Comparison of ENCODE assay signal across 19 mouse cellular contexts in the genomic region with DNA sequence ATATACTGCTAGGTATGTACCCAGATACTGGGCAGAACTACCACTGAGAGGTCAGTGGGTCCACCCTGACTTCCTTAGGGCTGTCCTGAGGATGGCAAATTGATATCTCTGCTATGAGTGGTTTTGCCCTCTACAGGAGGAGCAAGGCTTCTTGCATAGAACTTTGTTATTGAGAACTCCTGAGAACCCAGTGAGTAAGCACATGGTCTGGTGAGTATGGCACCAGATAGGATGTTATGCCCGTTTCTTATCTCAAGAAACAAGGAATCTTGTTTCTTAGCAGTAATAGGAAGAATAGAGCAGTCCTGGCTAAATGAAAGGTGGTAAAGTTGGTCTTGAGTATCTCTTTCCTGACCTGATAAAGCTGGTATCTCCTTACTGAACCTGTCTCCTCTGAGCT. TPM values are rescaled to one million over a fixed set of nuclear protein-coding genes. Genes with fewer than 3 reads are reported as not detected.
A peak's percentile ranks its signal among the peaks of the same experiment; 100 is the strongest.
DNase-seq lines count a peak whose midpoint lies in the region; ATAC-seq and TF ChIP-seq lines count a peak whose summit lies in the region.
"Had no signal": no experiment of that assay in that cellular context is flagged by ENCODE, and none has a peak within 500 bp of the region (broad histone marks: within the 10 kb centered on the region; RNA-seq: fewer than 3 reads in every experiment).

No protein-coding gene starts in this region.

- peak; percentile 55 for ATAC-seq in liver, embryonic 15.5 days (ENCODE audit: insufficient read depth)
- no peak for ATAC-seq in forebrain, embryonic 16.5 days
- ATAC-seq: lung, postnatal 0 days had no signal

- peaks cover 2 to 13% of the 10 kb centered on the region in 2 experiments; a peak in 2 of 4 replicates for H3K36me3 ChIP-seq in MEL (ENCODE audit: control insufficient read depth in 1 of 2, insufficient read depth in 2 of 2, low read length in 2 of 2)
- H3K36me3 ChIP-seq in liver, embryonic 15.5 days (replicated peaks) = no peaks in the 10 kb centered on the region
- H3K36me3 ChIP-seq in forebrain, embryonic 16.5 days (ENCODE audit: control insufficient read depth, insufficient read depth) = no peaks in the 10 kb centered on the region
- H3K36me3 ChIP-seq: forebrain, embryonic 10.5 days; neural tube, embryonic 12.5 days had no signal

- no peaks in the 10 kb centered on the region for H3K9me3 ChIP-seq in MEL (replicated peaks; ENCODE audit: insufficient read depth, low read length)
- H3K9me3 ChIP-seq in liver, embryonic 15.5 days (replicated peaks) = no peaks in the 10 kb centered on the region
- no peaks in the 10 kb centered on the region for H3K9me3 ChIP-seq in forebrain, embryonic 16.5 days (ENCODE audit: control insufficient read depth, low read length)
- H3K9me3 ChIP-seq: forebrain, embryonic 10.5 days; neural tube, embryonic 12.5 days had no signal

- H3K79me2 ChIP-seq in MEL (ENCODE audit: control insufficient read depth, insufficient read depth, low read length, poor library complexity) = no peaks in the 10 kb centered on the region

- TF ChIP-seq POLR2A in MEL (IDR thresholded peaks at IDR 0.05; ENCODE audit: control insufficient read depth in 1 of 2, insufficient read depth in 1 of 2, low read depth in 1 of 2, low read length in 2 of 2, poor library complexity in 1 of 2) = no peak
- TF ChIP-seq POLR2A in cortical plate, adult 2 months (IDR thresholded peaks at IDR 0.05; ENCODE audit: extremely low read depth, insufficient read depth, low read length) = no peak

- no peak for TF ChIP-seq RAD21 in MEL (IDR thresholded peaks at IDR 0.05; ENCODE audit: low read depth, low read length)

- no peak overlapping the region for H3K4me2 ChIP-seq in liver, embryonic 15.5 days
- H3K4me2 ChIP-seq in forebrain, embryonic 16.5 days (ENCODE audit: low read length) = no peak overlapping the region
- H3K4me2 ChIP-seq: hindbrain, embryonic 14.5 days; neural tube, embryonic 12.5 days had no signal

- peaks cover 13 to 15% of the 10 kb centered on the region in 2 experiments; a peak in 3 of 4 replicates for H3K4me1 ChIP-seq in MEL (ENCODE audit: control insufficient read depth in 1 of 2, insufficient read depth in 2 of 2, low read length in 2 of 2)
- peaks cover 13% of the 10 kb centered on the region for H3K4me1 ChIP-seq in cortical plate, adult 2 months (ENCODE audit: control insufficient read depth, insufficient read depth, low read length)
- H3K4me1 ChIP-seq in liver, embryonic 15.5 days (replicated peaks) = peaks cover 10% of the 10 kb centered on the region; the same call in 1 of the 2 replicates
- no peaks in the 10 kb centered on the region for H3K4me1 ChIP-seq in forebrain, embryonic 16.5 days (replicated peaks; ENCODE audit: control insufficient read depth, insufficient read depth, low read length)
- H3K4me1 ChIP-seq: forebrain, embryonic 10.5 days; neural tube, embryonic 12.5 days had no signal

- H3K27me3 ChIP-seq in MEL (ENCODE audit: control insufficient read depth in 1 of 2, insufficient read depth in 2 of 2, low read length in 2 of 2) = no peaks in the 10 kb centered on the region
- H3K27me3 ChIP-seq in liver, embryonic 15.5 days = no peaks in the 10 kb centered on the region
- no peaks in the 10 kb centered on the region for H3K27me3 ChIP-seq in forebrain, embryonic 16.5 days (replicated peaks; ENCODE audit: control insufficient read depth, insufficient read depth, low read length)
- H3K27me3 ChIP-seq: CH12.LX; neural tube, embryonic 12.5 days had no signal

- DNase-seq in layer of hippocampus, adult 2 months (ENCODE audit: low spot score in 2 of 2) = no peak
- DNase-seq in layer of hippocampus, postnatal 14 days (ENCODE audit: low spot score in 2 of 2) = no peak
- DNase-seq in MEL (ENCODE audit: low read depth, low spot score) = peak; percentile 25
- no peak for DNase-seq in kidney, adult 9 months
- DNase-seq in thymus, postnatal 14 days = no peak
- DNase-seq: cerebellum, postnatal 10 days; embryo, embryonic 11 days; gastrocnemius, postnatal 14 days; kidney, adult 8-10 months; kidney, postnatal 4 days had no signal

- H3K4me3 ChIP-seq in layer of hippocampus, adult 2 months = no peak overlapping the region
- H3K4me3 ChIP-seq in MEL (ENCODE audit: control insufficient read depth in 1 of 2, insufficient read depth in 1 of 2, low read depth in 2 of 2, low read length in 2 of 2) = no peak overlapping the region
- H3K4me3 ChIP-seq in cortical plate, adult 2 months (ENCODE audit: insufficient read depth, low read length) = no peak overlapping the region
- H3K4me3 ChIP-seq in liver, embryonic 15.5 days (replicated peaks) = no peak overlapping the region
- H3K4me3 ChIP-seq in forebrain, embryonic 16.5 days (replicated peaks; ENCODE audit: low read length) = no peak overlapping the region
- H3K4me3 ChIP-seq: forebrain, embryonic 10.5 days; neural tube, embryonic 12.5 days had no signal

- peak in 1 of 2 experiments; percentile 33; a peak in 2 of 4 replicates for TF ChIP-seq EP300 in MEL (IDR thresholded peaks at IDR 0.05; ENCODE audit: low read depth in 1 of 2, low read length in 2 of 2)

- 15% methylated on average over 1 of the region's 1 CpGs for WGBS in liver, embryonic 15.5 days (ENCODE audit: insufficient replicate concordance)
- WGBS in forebrain, embryonic 16.5 days = 92% methylated on average over 1 of the region's 1 CpGs

- no peak overlapping the region for H3K9ac ChIP-seq in MEL (ENCODE audit: control insufficient read depth, low read depth, low read length, poor library complexity, severe bottlenecking)
- no peak overlapping the region for H3K9ac ChIP-seq in liver, embryonic 15.5 days
- no peak overlapping the region for H3K9ac ChIP-seq in forebrain, embryonic 16.5 days (replicated peaks; ENCODE audit: low read depth, low read length)
- H3K9ac ChIP-seq: hindbrain, embryonic 14.5 days; neural tube, embryonic 12.5 days had no signal

- H3K27ac ChIP-seq in layer of hippocampus, adult 2 months = peak overlapping the region; percentile 2; the same call in 1 of the 2 replicates
- no peak overlapping the region for H3K27ac ChIP-seq in MEL (ENCODE audit: control insufficient read depth, low read depth, low read length)
- 0 out of 2 replicates have a peak overlapping the region, but pooled peaks have one; percentile 29 for H3K27ac ChIP-seq in cortical plate, adult 2 months (ENCODE audit: insufficient read depth, low read length)
- H3K27ac ChIP-seq in liver, embryonic 15.5 days (replicated peaks) = no peak overlapping the region
- H3K27ac ChIP-seq in forebrain, embryonic 16.5 days (ENCODE audit: low read length) = no peak overlapping the region
- H3K27ac ChIP-seq: forebrain, embryonic 10.5 days; hindbrain, embryonic 14.5 days; neural tube, embryonic 12.5 days; stomach, postnatal 0 days had no signal

- no peak for TF ChIP-seq CTCF in layer of hippocampus, adult 2 months (conservative IDR thresholded peaks at IDR 0.05)
- TF ChIP-seq CTCF in MEL (IDR thresholded peaks at IDR 0.05 in 2 of 3, conservative IDR thresholded peaks at IDR 0.05 in 1 of 3; ENCODE audit: control insufficient read depth in 1 of 3, insufficient read depth in 1 of 3, low read depth in 2 of 3, low read length in 3 of 3, poor library complexity in 1 of 3, severe bottlenecking in 1 of 3) = 0 out of 6 replicates have a peak, but pooled peaks of 1 of the 3 experiments have one; percentile 6
- no peak for TF ChIP-seq CTCF in cortical plate, adult 2 months (IDR thresholded peaks at IDR 0.05; ENCODE audit: extremely low read depth, insufficient read depth, low read length)

TF ChIP-seq in MEL, 35 proteins besides CTCF, POLR2A, EP300 and RAD21:
- TF ChIP-seq SMC3 (IDR thresholded peaks at IDR 0.05; ENCODE audit: low read depth, low read length) = no peak
- TF ChIP-seq MYC (IDR thresholded peaks at IDR 0.05; ENCODE audit: low read depth, low read length) = 0 out of 2 replicates have a peak, but pooled peaks have one; percentile 45
- TF ChIP-seq MAX (IDR thresholded peaks at IDR 0.05; ENCODE audit: low read length) = peak; percentile 32; the same call in 1 of the 2 replicates
- TF ChIP-seq GATA1 (IDR thresholded peaks at IDR 0.05; ENCODE audit: low read depth, low read length) = peak; percentile 46; the same call in 1 of the 2 replicates
- peak; percentile 34; the same call in 1 of the 2 replicates for TF ChIP-seq MXI1 (IDR thresholded peaks at IDR 0.05; ENCODE audit: low read depth, low read length)

RNA-seq across cellular contexts. Expression of a gene that starts 59.3 kb away (rescaled TPM):
- 1 to 10 TPM; 4.4 to 5.1 TPM for total RNA-seq in layer of hippocampus, adult 2 months (2021)
- total RNA-seq in layer of hippocampus, postnatal 14 days (2021) = 1 to 10 TPM; 2.9 to 4.4 TPM
- total RNA-seq in MEL (2012; rRNA removed) = 0.50 and 0.65 TPM in 2 replicates
- polyA plus RNA-seq in MEL (2012; ENCODE audit: insufficient read depth in 1 of 2, insufficient read length in 2 of 2, low read depth in 1 of 2, low replicate concordance in 2 of 2, missing spikeins in 1 of 2) = 1 to 10 TPM in 1 of 2 experiments, not detected in 1; 1.3 TPM
- 8.0 and 9.6 TPM in 2 replicates for polyA plus RNA-seq in cortical plate, adult 2 months (2012; rRNA removed)
- polyA plus RNA-seq in liver, embryonic 15.5 days (2015; fragmentation: Nextera tagmentation; extraction: Ambion mirVana) = 0.93 and 1.0 TPM in 2 replicates
- polyA plus RNA-seq in forebrain, embryonic 16.5 days (2015; fragmentation: Nextera tagmentation; extraction: Ambion mirVana) = 1.5 and 2.1 TPM in 2 replicates

Comparison
In these comparisons a context has a peak if more than half of its experiments do, and no peak if none do; other contexts are left out.
1. H3K27ac ChIP-seq: peak in layer of hippocampus, adult 2 months (single experiment) and cortical plate, adult 2 months (single experiment); none in MEL (single experiment), liver, embryonic 15.5 days (single experiment) and forebrain, embryonic 16.5 days (single experiment).